Mouse (Mus musculus): ENCODE results near the gene Sbf2. TPM values are rescaled to one million over a fixed set of nuclear protein-coding genes. Genes with fewer than 3 reads are reported as not detected.

Gene Sbf2
- total and polyA plus RNA-seq, 2 experiments from 2014 or later = 21.3 to 64.6 TPM

GRCm38 (mm10) chr7:110285849-110286151 is 328.9 kb downstream of the Sbf2 start:
- H3K36me3 ChIP-seq (replicated peaks; ENCODE audit: control insufficient read depth, insufficient read depth, low read length) = peaks cover 20% of the 10 kb centered on the region
- H3K27ac ChIP-seq (ENCODE audit: low read depth) = no peak overlapping the region
- DNase-seq (ENCODE audit: low spot score) (no peak), ATAC-seq (ENCODE audit: insufficient read depth, low read depth) (no peak)
- 70% methylated on average over 3 of the region's 3 CpGs for WGBS
- no peaks in the 10 kb centered on the region for H3K27me3 ChIP-seq (ENCODE audit: control insufficient read depth, insufficient read depth, low read length)
- no peak overlapping the region for H3K9ac ChIP-seq (replicated peaks; ENCODE audit: low read depth, low read length)
- no peak overlapping the region for H3K4me3 ChIP-seq (ENCODE audit: low read depth, low read length)
- TF ChIP-seq EP300 (IDR thresholded peaks at IDR 0.05; ENCODE audit: low read depth) (no peak), CTCF (IDR thresholded peaks at IDR 0.05; ENCODE audit: low read depth) (no peak)
- no peaks in the 10 kb centered on the region for H3K9me3 ChIP-seq (replicated peaks; ENCODE audit: control insufficient read depth, low read length)
- peaks cover 25% of the 10 kb centered on the region for H3K4me1 ChIP-seq (ENCODE audit: control insufficient read depth, insufficient read depth)
- H3K4me2 ChIP-seq (ENCODE audit: low read depth, low read length) = no peak overlapping the region

GRCm38 (mm10) chr7:110285076-110285848 is 329.5 kb downstream of the Sbf2 start:
- Histone ChIP-seq H3K9me3 (replicated peaks; ENCODE audit: control insufficient read depth, low read length) (no peaks in the 10 kb centered on the region), H3K4me2 (ENCODE audit: low read depth, low read length) (no peak overlapping the region), H3K4me1 (ENCODE audit: control insufficient read depth, insufficient read depth) (peaks cover 25% of the 10 kb centered on the region), H3K36me3 (replicated peaks; ENCODE audit: control insufficient read depth, insufficient read depth, low read length) (peaks cover 23% of the 10 kb centered on the region), H3K27me3 (ENCODE audit: control insufficient read depth, insufficient read depth, low read length) (no peaks in the 10 kb centered on the region), H3K9ac (replicated peaks; ENCODE audit: low read depth, low read length) (no peak overlapping the region), H3K27ac (ENCODE audit: low read depth) (no peak overlapping the region), H3K4me3 (ENCODE audit: low read depth, low read length) (no peak overlapping the region)
- TF ChIP-seq EP300 (IDR thresholded peaks at IDR 0.05; ENCODE audit: low read depth) = no peak
- no peak for TF ChIP-seq CTCF (IDR thresholded peaks at IDR 0.05; ENCODE audit: low read depth)
- WGBS = 82% methylated on average over 12 of the region's 12 CpGs
- DNase-seq (ENCODE audit: low spot score) = no peak
- ATAC-seq (ENCODE audit: insufficient read depth, low read depth) = no peak

DNA sequence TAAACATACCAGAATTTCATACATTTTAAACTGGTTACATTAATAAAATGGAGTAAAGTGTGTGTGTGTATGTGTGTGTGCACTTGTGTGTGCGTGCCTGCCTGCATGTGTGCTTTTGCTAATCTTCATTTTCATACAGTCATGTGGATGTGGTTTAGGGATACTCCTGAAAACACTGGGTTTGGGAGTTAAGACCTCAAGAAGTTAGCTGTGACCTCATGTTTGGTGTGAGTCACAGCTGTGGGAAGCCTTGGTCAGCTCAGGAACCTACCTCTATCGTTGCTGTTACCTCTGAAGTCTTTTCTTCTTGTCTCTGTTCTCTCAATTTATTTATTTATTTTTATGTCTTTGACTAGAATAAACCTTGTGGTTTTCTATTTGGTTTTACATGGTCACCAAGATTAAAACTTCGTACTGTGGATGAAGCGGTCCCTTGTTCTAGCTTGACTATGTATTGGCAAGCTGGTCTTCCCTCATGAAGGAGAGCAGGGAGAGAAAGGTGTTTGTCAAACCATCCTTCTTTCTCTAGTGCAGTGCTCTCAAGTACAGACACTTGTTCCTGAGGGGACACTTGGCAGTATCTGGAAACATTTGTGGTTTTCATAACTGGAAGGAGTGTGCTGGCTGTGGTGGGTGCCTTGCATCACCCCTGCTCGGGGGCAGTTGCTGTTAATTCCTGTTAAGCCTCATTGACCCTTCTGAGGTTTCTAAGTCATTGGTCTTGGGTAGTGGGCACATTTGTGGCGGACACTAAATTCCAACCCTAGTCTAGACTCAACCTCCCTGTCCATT is 331.0 kb downstream of the Sbf2 start:
- ATAC-seq (ENCODE audit: insufficient read depth, low read depth) (no peak), DNase-seq (ENCODE audit: low spot score) (no peak)
- Histone ChIP-seq H3K9ac (replicated peaks; ENCODE audit: low read depth, low read length) (no peak overlapping the region), H3K36me3 (replicated peaks; ENCODE audit: control insufficient read depth, insufficient read depth, low read length) (peaks cover 39% of the 10 kb centered on the region), H3K4me3 (ENCODE audit: low read depth, low read length) (no peak overlapping the region), H3K4me1 (ENCODE audit: control insufficient read depth, insufficient read depth) (peaks cover 16% of the 10 kb centered on the region), H3K4me2 (ENCODE audit: low read depth, low read length) (no peak overlapping the region), H3K27me3 (ENCODE audit: control insufficient read depth, insufficient read depth, low read length) (no peaks in the 10 kb centered on the region), H3K27ac (ENCODE audit: low read depth) (no peak overlapping the region), H3K9me3 (replicated peaks; ENCODE audit: control insufficient read depth, low read length) (no peaks in the 10 kb centered on the region)
- WGBS = 92% methylated on average over 6 of the region's 6 CpGs
- no peak for TF ChIP-seq EP300 (IDR thresholded peaks at IDR 0.05; ENCODE audit: low read depth)
- TF ChIP-seq CTCF (IDR thresholded peaks at IDR 0.05; ENCODE audit: low read depth) = no peak

DNA sequence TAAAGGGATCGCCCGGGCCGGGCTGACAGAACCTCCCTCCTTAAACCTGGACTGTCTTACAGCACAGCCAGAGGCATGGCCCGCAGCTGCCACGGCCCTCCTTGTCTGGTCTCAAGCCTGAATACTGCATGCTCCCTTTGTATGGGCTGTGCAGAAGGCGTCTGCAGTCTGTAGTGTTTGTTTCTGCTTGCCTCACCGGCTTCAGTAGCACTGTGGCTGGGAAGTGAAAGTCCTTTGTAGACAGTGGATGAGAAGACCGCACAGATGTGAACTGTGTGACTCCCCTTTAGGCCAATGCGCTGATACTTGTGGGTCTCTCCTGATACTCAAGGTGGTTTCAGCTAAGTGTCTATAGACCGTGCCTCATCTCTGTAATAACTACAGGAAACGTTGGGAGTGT is 331.9 kb downstream of the Sbf2 start:
- ATAC-seq (ENCODE audit: insufficient read depth, low read depth) = no peak
- WGBS = 75% methylated on average over 11 of the region's 11 CpGs
- no peak for DNase-seq (ENCODE audit: low spot score)
- Histone ChIP-seq H3K9me3 (replicated peaks; ENCODE audit: control insufficient read depth, low read length) (no peaks in the 10 kb centered on the region), H3K36me3 (replicated peaks; ENCODE audit: control insufficient read depth, insufficient read depth, low read length) (peaks cover 41% of the 10 kb centered on the region), H3K4me2 (ENCODE audit: low read depth, low read length) (no peak overlapping the region), H3K27me3 (ENCODE audit: control insufficient read depth, insufficient read depth, low read length) (no peaks in the 10 kb centered on the region), H3K4me3 (ENCODE audit: low read depth, low read length) (no peak overlapping the region), H3K9ac (replicated peaks; ENCODE audit: low read depth, low read length) (no peak overlapping the region), H3K27ac (ENCODE audit: low read depth) (no peak overlapping the region), H3K4me1 (ENCODE audit: control insufficient read depth, insufficient read depth) (peaks cover 8% of the 10 kb centered on the region)
- TF ChIP-seq CTCF (IDR thresholded peaks at IDR 0.05; ENCODE audit: low read depth) (no peak), EP300 (IDR thresholded peaks at IDR 0.05; ENCODE audit: low read depth) (no peak)

GRCm38 (mm10) chr7:110281435-110282256 is 333.1 kb downstream of the Sbf2 start:
- DNase-seq (ENCODE audit: low spot score) = no peak
- no peak for TF ChIP-seq EP300 (IDR thresholded peaks at IDR 0.05; ENCODE audit: low read depth)
- no peak for TF ChIP-seq CTCF (IDR thresholded peaks at IDR 0.05; ENCODE audit: low read depth)

More at GRCm38 (mm10) chr7:110281435-110282256, 333.1 kb downstream of the Sbf2 start:
- Histone ChIP-seq H3K27me3 (ENCODE audit: control insufficient read depth, insufficient read depth, low read length) (no peaks in the 10 kb centered on the region), H3K4me2 (ENCODE audit: low read depth, low read length) (no peak overlapping the region), H3K9ac (replicated peaks; ENCODE audit: low read depth, low read length) (no peak overlapping the region), H3K9me3 (replicated peaks; ENCODE audit: control insufficient read depth, low read length) (no peaks in the 10 kb centered on the region), H3K36me3 (replicated peaks; ENCODE audit: control insufficient read depth, insufficient read depth, low read length) (peaks cover 44% of the 10 kb centered on the region), H3K4me3 (ENCODE audit: low read depth, low read length) (no peak overlapping the region), H3K27ac (ENCODE audit: low read depth) (no peak overlapping the region), H3K4me1 (ENCODE audit: control insufficient read depth, insufficient read depth) (no peaks in the 10 kb centered on the region)
- ATAC-seq (ENCODE audit: insufficient read depth, low read depth) = no peak
- WGBS = 75% methylated on average over 11 of the region's 11 CpGs

All from heart, postnatal 0 days (tissue).